Comparison of ENCODE assay signal across 28 mouse cellular contexts in the genomic region with DNA sequence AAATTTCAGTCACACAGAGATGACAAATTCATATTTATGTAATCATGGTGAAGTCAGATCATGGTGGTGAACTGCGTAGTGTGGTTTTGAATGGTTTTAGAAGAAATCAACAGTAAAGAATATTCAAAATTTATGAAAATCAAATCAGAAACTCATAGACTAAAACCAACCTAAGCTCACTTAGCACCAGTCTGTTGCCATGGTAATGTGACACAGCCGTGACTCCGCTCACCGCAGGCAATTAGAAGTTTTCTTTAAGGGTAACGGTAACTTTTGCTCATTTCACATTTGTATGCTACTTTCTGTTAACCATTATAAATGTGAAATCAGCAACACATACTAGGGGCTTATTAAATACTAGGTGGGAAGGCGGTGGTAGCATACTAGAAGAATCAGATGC.
DNase-seq lines count a peak whose midpoint lies in the region; ATAC-seq lines count a peak whose summit lies in the region.
"Had no signal": no experiment of that assay in that cellular context is flagged by ENCODE, and none has a peak within 500 bp of the region (broad histone marks: within the 10 kb centered on the region; RNA-seq: fewer than 3 reads in every experiment).

No protein-coding gene starts in this region.

- ATAC-seq in frontal cortex, adult (ENCODE audit: low TSS enrichment) = peak; percentile 55; the same call in 1 of the 2 replicates
- ATAC-seq in kidney, embryonic 16.5 days (ENCODE audit: low FRiP score, low TSS enrichment) = no peak
- ATAC-seq: intestine, embryonic 16.5 days; liver, postnatal 0 days; lung, postnatal 0 days had no signal

- H3K9me3 ChIP-seq in kidney, embryonic 16.5 days (ENCODE audit: low read length) = no peaks in the 10 kb centered on the region
- H3K9me3 ChIP-seq: embryonic facial prominence, embryonic 15.5 days; heart, embryonic 15.5 days; hindbrain, embryonic 15.5 days; limb, embryonic 12.5 days; neural tube, embryonic 13.5 days had no signal

- WGBS in kidney, embryonic 16.5 days = 45% methylated on average over 6 of the region's 6 CpGs

- H3K27ac ChIP-seq in kidney, embryonic 16.5 days (ENCODE audit: low read length) = no peak overlapping the region
- H3K27ac ChIP-seq: embryonic facial prominence, embryonic 15.5 days; gastrocnemius, adult 2 months; heart, embryonic 15.5 days; hindbrain, embryonic 15.5 days; limb, embryonic 12.5 days; macrophage; neural tube, embryonic 13.5 days had no signal

- peak; percentile 13 for DNase-seq in embryo, embryonic 11 days
- DNase-seq in embryo, embryonic 9.5 days (ENCODE audit: extremely low spot score) = no peak
- DNase-seq in frontal cortex, postnatal 10 days (ENCODE audit: low spot score in 2 of 2) = no peak
- no peak for DNase-seq in kidney, postnatal 10 days
- DNase-seq in right cerebral cortex, adult 2 months (ENCODE audit: low spot score in 2 of 2) = peak; percentile 1 to 2
- no peak for DNase-seq in right cerebral cortex, postnatal 36 days (ENCODE audit: low spot score in 2 of 2)
- DNase-seq: adrenal gland, postnatal 10 days; cerebellum, adult 9-10 months; gastrocnemius, adult 2 months; heart, postnatal 36 days; kidney, postnatal 14 days; liver, postnatal 0 days; retina, postnatal 1 day; thymus, adult 18-20 months; thymus, postnatal 36 days had no signal

- peaks cover 6% of the 10 kb centered on the region; the same call in 1 of the 2 replicates for H3K4me1 ChIP-seq in kidney, embryonic 16.5 days (ENCODE audit: insufficient read depth, low read length)
- H3K4me1 ChIP-seq: embryonic facial prominence, embryonic 15.5 days; heart, embryonic 15.5 days; hindbrain, embryonic 15.5 days; limb, embryonic 12.5 days; neural tube, embryonic 13.5 days had no signal

- H3K4me3 ChIP-seq in kidney, embryonic 16.5 days (ENCODE audit: low read length) = no peak overlapping the region
- H3K4me3 ChIP-seq: embryonic facial prominence, embryonic 15.5 days; gastrocnemius, adult 2 months; heart, embryonic 15.5 days; hindbrain, embryonic 15.5 days; limb, embryonic 12.5 days; myocyte; neural tube, embryonic 13.5 days had no signal

- H3K9ac ChIP-seq in kidney, embryonic 16.5 days (replicated peaks; ENCODE audit: low read length) = no peak overlapping the region
- H3K9ac ChIP-seq: embryonic facial prominence, embryonic 15.5 days; heart, embryonic 15.5 days; hindbrain, embryonic 15.5 days; limb, embryonic 12.5 days; liver, postnatal 0 days; neural tube, embryonic 13.5 days had no signal

- no peaks in the 10 kb centered on the region for H3K27me3 ChIP-seq in kidney, embryonic 16.5 days (ENCODE audit: insufficient read depth, low read length)
- H3K27me3 ChIP-seq: embryonic facial prominence, embryonic 15.5 days; heart, embryonic 15.5 days; hindbrain, embryonic 15.5 days; limb, embryonic 12.5 days; neural tube, embryonic 13.5 days had no signal

- H3K36me3 ChIP-seq in kidney, embryonic 16.5 days (ENCODE audit: insufficient read depth, low read length) = no peaks in the 10 kb centered on the region
- H3K36me3 ChIP-seq: embryonic facial prominence, embryonic 15.5 days; heart, embryonic 15.5 days; hindbrain, embryonic 15.5 days; limb, embryonic 12.5 days; neural tube, embryonic 13.5 days had no signal

- H3K4me2 ChIP-seq in kidney, embryonic 16.5 days (replicated peaks; ENCODE audit: low read depth, low read length) = 0 out of 2 replicates have a peak overlapping the region, but pooled peaks have one; percentile 18
- H3K4me2 ChIP-seq: embryonic facial prominence, embryonic 15.5 days; heart, embryonic 15.5 days; hindbrain, embryonic 15.5 days; limb, embryonic 12.5 days; liver, embryonic 11.5 days; midbrain, embryonic 11.5 days; neural tube, embryonic 13.5 days had no signal

Comparison
In these comparisons a context has a peak if more than half of its experiments do, and no peak if none do; other contexts are left out.
1. DNase-seq: peak in embryo, embryonic 11 days (single experiment) and right cerebral cortex, adult 2 months (2 of 2); none in embryo, embryonic 9.5 days (single experiment), frontal cortex, postnatal 10 days (0 of 2), kidney, postnatal 10 days (single experiment) and right cerebral cortex, postnatal 36 days (0 of 2).